Comparison of ENCODE assay signal across 9 mouse cellular contexts in genomic region chr16:58671212-58671985, GRCm38 (mm10). TPM values are rescaled to one million over a fixed set of nuclear protein-coding genes. Genes with fewer than 3 reads are reported as not detected.
A peak's percentile ranks its signal among the peaks of the same experiment; 100 is the strongest.
DNase-seq lines count a peak whose midpoint lies in the region; ATAC-seq and TF ChIP-seq lines count a peak whose summit lies in the region.
"Had no signal": no experiment of that assay in that cellular context is flagged by ENCODE, and none has a peak within 500 bp of the region (broad histone marks: within the 10 kb centered on the region; RNA-seq: fewer than 3 reads in every experiment).

No protein-coding gene starts in this region.

- peak overlapping the region; percentile 97 for H3K4me3 ChIP-seq in heart, embryonic 13.5 days
- H3K4me3 ChIP-seq in heart, adult 2 months, result no peak overlapping the region; the same call in 1 of the 2 replicates
- no peak overlapping the region for H3K4me3 ChIP-seq in ES-Bruce4 (ENCODE audit: low read depth, low read length)
- peak overlapping the region; percentile 94 for H3K4me3 ChIP-seq in hindbrain, embryonic 10.5 days
- peak overlapping the region; percentile 93 for H3K4me3 ChIP-seq in midbrain, embryonic 10.5 days

- intact Hi-C loops in heart, adult 2 months (cut with DNase I), result loop anchor here (2.0 kb wide), 1 partner anchor 57 kb away; no protein-coding TSS in a partner anchor

- DNase-seq in heart, adult 2 months, result no peak
- DNase-seq in hindbrain, embryonic 10.5 days (ENCODE audit: low spot score), result no peak
- no peak for DNase-seq in midbrain, embryonic 10.5 days (ENCODE audit: low spot score)
- no peak for DNase-seq in gastrocnemius, adult 18-20 months (ENCODE audit: low spot score)
- no peak for DNase-seq in left cerebral cortex, adult 18-20 months (ENCODE audit: low spot score in 2 of 2)
- DNase-seq in adrenal gland, postnatal 4 days (ENCODE audit: low spot score in 2 of 2), result no peak
- DNase-seq: cerebellum, postnatal 25 days had no signal

- ATAC-seq in heart, embryonic 13.5 days (ENCODE audit: extremely low read depth, insufficient number of reproducible peaks, low FRiP score, low TSS enrichment), result no peak

- no peak for TF ChIP-seq CTCF in heart, adult 2 months (IDR thresholded peaks at IDR 0.05)
- TF ChIP-seq CTCF in ES-Bruce4 (IDR thresholded peaks at IDR 0.05; ENCODE audit: low read depth, low read length), result no peak

- no peaks in the 10 kb centered on the region for H3K9me3 ChIP-seq in heart, embryonic 13.5 days
- no peaks in the 10 kb centered on the region for H3K9me3 ChIP-seq in ES-Bruce4 (replicated peaks; ENCODE audit: control insufficient read depth, insufficient read depth, low read length, poor library complexity, severe bottlenecking)
- no peaks in the 10 kb centered on the region for H3K9me3 ChIP-seq in hindbrain, embryonic 10.5 days
- H3K9me3 ChIP-seq in midbrain, embryonic 10.5 days (replicated peaks), result no peaks in the 10 kb centered on the region

- peak overlapping the region; percentile 91; the same call in 1 of the 2 replicates for H3K27ac ChIP-seq in heart, embryonic 13.5 days (replicated peaks)
- no peak overlapping the region for H3K27ac ChIP-seq in heart, adult 2 months
- H3K27ac ChIP-seq in ES-Bruce4 (ENCODE audit: insufficient read depth, low read length), result no peak overlapping the region
- H3K27ac ChIP-seq in hindbrain, embryonic 10.5 days, result peak overlapping the region; percentile 93; the same call in 1 of the 2 replicates
- no peak overlapping the region for H3K27ac ChIP-seq in midbrain, embryonic 10.5 days (replicated peaks)

- WGBS in heart, embryonic 13.5 days, result 61% methylated on average over 8 of the region's 8 CpGs
- 72% methylated on average over 8 of the region's 8 CpGs for WGBS in heart, adult 2 months
- 74% methylated on average over 8 of the region's 8 CpGs for WGBS in hindbrain, embryonic 10.5 days
- 75% methylated on average over 8 of the region's 8 CpGs for WGBS in midbrain, embryonic 10.5 days

- H3K4me2 ChIP-seq in heart, embryonic 13.5 days, result peak overlapping the region; percentile 91

- H3K4me1 ChIP-seq in heart, embryonic 13.5 days, result peaks cover 35% of the 10 kb centered on the region
- peaks cover 2% of the 10 kb centered on the region for H3K4me1 ChIP-seq in heart, adult 2 months (ENCODE audit: control insufficient read depth, insufficient read depth, low read length)
- no peaks in the 10 kb centered on the region for H3K4me1 ChIP-seq in ES-Bruce4 (ENCODE audit: control insufficient read depth, insufficient read depth, low read length)
- peaks cover 13% of the 10 kb centered on the region; the same call in 1 of the 2 replicates for H3K4me1 ChIP-seq in hindbrain, embryonic 10.5 days (replicated peaks)
- peaks cover 15% of the 10 kb centered on the region for H3K4me1 ChIP-seq in midbrain, embryonic 10.5 days

- no peak for TF ChIP-seq EP300 in heart, adult 2 months (IDR thresholded peaks at IDR 0.05; ENCODE audit: insufficient read depth, low read depth, low read length)
- no peak for TF ChIP-seq EP300 in ES-Bruce4 (IDR thresholded peaks at IDR 0.05; ENCODE audit: insufficient read depth, low read depth, low read length)

- H3K27me3 ChIP-seq in heart, embryonic 13.5 days (replicated peaks), result no peaks in the 10 kb centered on the region
- no peaks in the 10 kb centered on the region for H3K27me3 ChIP-seq in heart, adult 2 months (ENCODE audit: control insufficient read depth, insufficient read depth, low read length)
- no peaks in the 10 kb centered on the region for H3K27me3 ChIP-seq in ES-Bruce4 (ENCODE audit: control insufficient read depth, insufficient read depth, low read length, poor library complexity, severe bottlenecking)
- no peaks in the 10 kb centered on the region for H3K27me3 ChIP-seq in hindbrain, embryonic 10.5 days (ENCODE audit: insufficient read depth, poor library complexity, severe bottlenecking)
- 0 out of 2 replicates have a peak, but pooled peaks cover 4% of the 10 kb centered on the region for H3K27me3 ChIP-seq in midbrain, embryonic 10.5 days (ENCODE audit: low read depth, poor library complexity, severe bottlenecking)

- TF ChIP-seq POLR2A in heart, adult 2 months (IDR thresholded peaks at IDR 0.05; ENCODE audit: insufficient read depth, low read depth, low read length), result no peak
- no peak for TF ChIP-seq POLR2A in ES-Bruce4 (IDR thresholded peaks at IDR 0.05; ENCODE audit: insufficient read depth, low read length)

- H3K36me3 ChIP-seq in heart, embryonic 13.5 days, result peaks cover 40% of the 10 kb centered on the region
- peaks cover under 1% of the 10 kb centered on the region for H3K36me3 ChIP-seq in heart, adult 2 months (ENCODE audit: control insufficient read depth, insufficient read depth, low read length)
- peaks cover 16% of the 10 kb centered on the region for H3K36me3 ChIP-seq in ES-Bruce4 (ENCODE audit: control insufficient read depth, insufficient read depth, low read length, poor library complexity, severe bottlenecking)
- peaks cover 32% of the 10 kb centered on the region for H3K36me3 ChIP-seq in hindbrain, embryonic 10.5 days
- peaks cover 31% of the 10 kb centered on the region for H3K36me3 ChIP-seq in midbrain, embryonic 10.5 days

- peak overlapping the region; percentile 94 for H3K9ac ChIP-seq in heart, embryonic 13.5 days
- H3K9ac ChIP-seq in heart, adult 2 months (ENCODE audit: low read depth, low read length), result no peak overlapping the region
- H3K9ac ChIP-seq in ES-Bruce4 (ENCODE audit: low read depth, poor library complexity, severe bottlenecking), result peak overlapping the region; percentile 78

- 0 out of 2 replicates have a peak, but pooled peaks cover 1% of the 10 kb centered on the region for H3K79me2 ChIP-seq in heart, adult 2 months (replicated peaks; ENCODE audit: control insufficient read depth, insufficient read depth, low read length)

RNA-seq across cellular contexts. Expression of gene Cpox, which starts 1.3 kb away (rescaled TPM):
- polyA plus RNA-seq in heart, embryonic 13.5 days (2015; fragmentation: Nextera tagmentation; extraction: Ambion mirVana), result 26.9 and 37.8 TPM in 2 replicates
- total RNA-seq in heart, adult 2 months (2021), result 10 to 100 TPM; 39.1 to 41.1 TPM
- 14.8 and 23.8 TPM in 2 replicates for polyA plus RNA-seq in heart, adult 2 months (2012; rRNA removed)
- 32.7 and 35.2 TPM in 2 replicates for polyA plus RNA-seq in ES-Bruce4 (2011; ENCODE audit: insufficient read depth, insufficient read length, low read depth, missing spikeins)
- 20.0 and 27.8 TPM in 2 replicates for polyA plus RNA-seq in hindbrain, embryonic 10.5 days (2016; fragmentation: Nextera tagmentation; extraction: Ambion mirVana)
- polyA plus RNA-seq in midbrain, embryonic 10.5 days (2016; fragmentation: Nextera tagmentation; extraction: Ambion mirVana), result 20.6 and 24.1 TPM in 2 replicates
- 10 to 100 TPM; 20.2 to 20.7 TPM for total RNA-seq in gastrocnemius, adult 18-20 months (2021)
- total RNA-seq in left cerebral cortex, adult 18-20 months (2021), result 10 to 100 TPM; 38.9 to 40.6 TPM
- total RNA-seq in adrenal gland, postnatal 4 days (2021), result 10 to 100 TPM; 36.5 to 45.9 TPM

RNA-seq across cellular contexts. Expression of gene E330017A01Rik, which starts 32.9 kb away (rescaled TPM):
- not detected in 2 replicates for polyA plus RNA-seq in heart, embryonic 13.5 days (2015; fragmentation: Nextera tagmentation; extraction: Ambion mirVana)
- total RNA-seq in heart, adult 2 months (2021), result not detected
- not detected in 2 replicates for polyA plus RNA-seq in heart, adult 2 months (2012; rRNA removed)
- polyA plus RNA-seq in ES-Bruce4 (2011; ENCODE audit: insufficient read depth, insufficient read length, low read depth, missing spikeins), result not detected in 2 replicates
- not detected in 2 replicates for polyA plus RNA-seq in hindbrain, embryonic 10.5 days (2016; fragmentation: Nextera tagmentation; extraction: Ambion mirVana)
- not detected in 2 replicates for polyA plus RNA-seq in midbrain, embryonic 10.5 days (2016; fragmentation: Nextera tagmentation; extraction: Ambion mirVana)
- total RNA-seq in gastrocnemius, adult 18-20 months (2021), result not detected
- total RNA-seq in left cerebral cortex, adult 18-20 months (2021), result not detected
- not detected for total RNA-seq in adrenal gland, postnatal 4 days (2021)

RNA-seq across cellular contexts. Expression of gene Gpr15, which starts 47.5 kb away (rescaled TPM):
- polyA plus RNA-seq in heart, embryonic 13.5 days (2015; fragmentation: Nextera tagmentation; extraction: Ambion mirVana), result not detected in 2 replicates
- not detected for total RNA-seq in heart, adult 2 months (2021)
- polyA plus RNA-seq in heart, adult 2 months (2012; rRNA removed), result 0.08 TPM in 1 of 2 replicates, not detected in the other
- not detected in 2 replicates for polyA plus RNA-seq in ES-Bruce4 (2011; ENCODE audit: insufficient read depth, insufficient read length, low read depth, missing spikeins)
- polyA plus RNA-seq in hindbrain, embryonic 10.5 days (2016; fragmentation: Nextera tagmentation; extraction: Ambion mirVana), result not detected in 2 replicates
- 0.09 TPM in 1 of 2 replicates, not detected in the other for polyA plus RNA-seq in midbrain, embryonic 10.5 days (2016; fragmentation: Nextera tagmentation; extraction: Ambion mirVana)
- not detected for total RNA-seq in gastrocnemius, adult 18-20 months (2021)
- not detected for total RNA-seq in left cerebral cortex, adult 18-20 months (2021)
- not detected for total RNA-seq in adrenal gland, postnatal 4 days (2021)

RNA-seq across cellular contexts. Expression of gene Gm813, which starts 54.6 kb away (rescaled TPM):
- polyA plus RNA-seq in heart, embryonic 13.5 days (2015; fragmentation: Nextera tagmentation; extraction: Ambion mirVana), result not detected in 2 replicates
- not detected for total RNA-seq in heart, adult 2 months (2021)
- polyA plus RNA-seq in heart, adult 2 months (2012; rRNA removed), result not detected in 2 replicates
- not detected in 2 replicates for polyA plus RNA-seq in ES-Bruce4 (2011; ENCODE audit: insufficient read depth, insufficient read length, low read depth, missing spikeins)
- polyA plus RNA-seq in hindbrain, embryonic 10.5 days (2016; fragmentation: Nextera tagmentation; extraction: Ambion mirVana), result not detected in 2 replicates
- polyA plus RNA-seq in midbrain, embryonic 10.5 days (2016; fragmentation: Nextera tagmentation; extraction: Ambion mirVana), result not detected in 2 replicates
- total RNA-seq in gastrocnemius, adult 18-20 months (2021), result not detected
- not detected for total RNA-seq in left cerebral cortex, adult 18-20 months (2021)
- not detected for total RNA-seq in adrenal gland, postnatal 4 days (2021)

RNA-seq across cellular contexts. Expression of gene Cldnd1, which starts 56.3 kb away (rescaled TPM):
- 96.1 and 103 TPM in 2 replicates for polyA plus RNA-seq in heart, embryonic 13.5 days (2015; fragmentation: Nextera tagmentation; extraction: Ambion mirVana)
- total RNA-seq in heart, adult 2 months (2021), result 10 to 100 TPM; 56.2 to 58.8 TPM
- 47.3 and 66.6 TPM in 2 replicates for polyA plus RNA-seq in heart, adult 2 months (2012; rRNA removed)
- polyA plus RNA-seq in ES-Bruce4 (2011; ENCODE audit: insufficient read depth, insufficient read length, low read depth, missing spikeins), result 51.6 and 53.9 TPM in 2 replicates
- 98.7 and 105 TPM in 2 replicates for polyA plus RNA-seq in hindbrain, embryonic 10.5 days (2016; fragmentation: Nextera tagmentation; extraction: Ambion mirVana)
- 104 and 115 TPM in 2 replicates for polyA plus RNA-seq in midbrain, embryonic 10.5 days (2016; fragmentation: Nextera tagmentation; extraction: Ambion mirVana)
- 10 to 100 TPM; 56.8 to 66.4 TPM for total RNA-seq in gastrocnemius, adult 18-20 months (2021)
- 100 to 1,000 TPM in 1 of 2 experiments, 10 to 100 TPM in 1; 95.6 to 108 TPM for total RNA-seq in left cerebral cortex, adult 18-20 months (2021)
- total RNA-seq in adrenal gland, postnatal 4 days (2021), result 10 to 100 TPM; 71.9 to 75.0 TPM

Comparison
In these comparisons a context has a peak if more than half of its experiments do, and no peak if none do; other contexts are left out.
1. H3K27ac ChIP-seq: peak in heart, embryonic 13.5 days (single experiment) and hindbrain, embryonic 10.5 days (single experiment); none in heart, adult 2 months (single experiment), ES-Bruce4 (single experiment) and midbrain, embryonic 10.5 days (single experiment).
2. H3K4me3 ChIP-seq: peak in heart, embryonic 13.5 days (single experiment), hindbrain, embryonic 10.5 days (single experiment) and midbrain, embryonic 10.5 days (single experiment); none in heart, adult 2 months (single experiment) and ES-Bruce4 (single experiment).